Mouse (Mus musculus) T-helper 17 cell (primary cell): ENCODE results near the gene Akain1.

Experiments
- in situ Hi-C, 2 experiments: fragments of 300-600 bp; cut with MboI, MseI; formaldehyde crosslinking; loops; 1 replicate in 1 of 2; 2 replicates in 1 of 2; pipeline ENCODE4 v1.15.1; 2025; ENCODE audit warnings: high pct_unique_total_duplicates in 2 of 2

Gene Akain1

DNA sequence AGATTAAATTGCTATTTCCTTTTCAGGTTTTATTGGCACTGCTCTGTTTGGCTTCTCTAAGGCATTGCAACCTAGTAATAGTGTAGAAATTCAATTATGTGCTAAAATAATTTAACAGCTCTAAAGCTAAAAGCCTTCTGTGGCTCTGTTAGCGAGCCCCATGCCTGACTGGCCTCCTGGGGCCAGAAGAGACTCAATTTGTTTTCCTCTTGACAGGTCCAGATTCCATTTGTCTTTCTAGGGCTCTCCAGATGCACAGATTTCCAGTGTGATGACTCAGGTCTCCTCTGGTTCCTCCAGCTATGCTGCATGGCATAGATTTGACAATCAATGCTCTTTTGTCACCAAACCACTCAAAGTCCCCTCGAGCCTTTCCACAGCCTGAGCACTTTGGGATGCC lies 38.4 kb downstream of the Akain1 start:
- in situ Hi-C loops: no loop called here

DNA sequence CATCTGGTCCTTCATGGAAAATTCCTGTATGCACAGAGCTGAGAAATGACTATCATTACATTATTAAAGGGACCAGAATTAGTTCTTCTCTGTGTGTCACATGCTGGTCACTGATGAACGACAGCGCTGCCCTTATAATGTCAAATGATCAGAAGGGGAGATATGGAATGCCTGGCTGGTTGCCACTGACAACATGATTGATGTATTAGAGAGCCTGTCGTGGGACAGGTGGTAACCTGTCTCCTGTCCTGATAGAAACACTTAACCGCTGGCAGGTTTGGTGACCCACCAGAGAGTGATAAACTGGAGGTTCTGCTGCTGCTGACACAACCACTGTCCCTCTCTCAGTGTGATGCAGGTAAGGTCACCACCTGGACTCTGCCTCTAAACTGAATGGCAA lies 40.1 kb downstream of the Akain1 start:
- in situ Hi-C loops: no loop called here

DNA sequence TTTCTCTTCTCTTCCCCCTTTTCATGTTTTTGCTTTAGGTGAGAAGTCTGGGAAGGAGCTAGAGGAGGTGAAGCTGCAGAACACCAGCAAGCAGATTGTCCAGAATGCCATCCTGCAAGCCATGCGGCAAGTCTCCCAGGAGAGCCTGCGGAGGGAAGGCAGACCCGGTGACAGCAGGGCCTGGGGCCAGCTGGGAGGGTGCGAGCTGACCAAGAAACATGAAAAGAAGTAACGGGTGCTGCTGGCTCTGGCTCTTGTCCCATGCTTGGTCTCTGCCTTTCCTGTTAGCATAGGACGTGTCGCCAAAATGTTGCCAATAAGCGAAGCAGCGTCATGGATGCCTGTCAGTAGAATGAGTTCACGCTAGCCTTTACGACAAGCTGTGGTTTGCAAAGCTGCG lies 48.0 kb downstream of the Akain1 start:
- in situ Hi-C loops: loop anchor here in 1 of 2 experiments (10.0 kb wide), 1 partner anchor 622 kb away; no protein-coding TSS in a partner anchor

DNA sequence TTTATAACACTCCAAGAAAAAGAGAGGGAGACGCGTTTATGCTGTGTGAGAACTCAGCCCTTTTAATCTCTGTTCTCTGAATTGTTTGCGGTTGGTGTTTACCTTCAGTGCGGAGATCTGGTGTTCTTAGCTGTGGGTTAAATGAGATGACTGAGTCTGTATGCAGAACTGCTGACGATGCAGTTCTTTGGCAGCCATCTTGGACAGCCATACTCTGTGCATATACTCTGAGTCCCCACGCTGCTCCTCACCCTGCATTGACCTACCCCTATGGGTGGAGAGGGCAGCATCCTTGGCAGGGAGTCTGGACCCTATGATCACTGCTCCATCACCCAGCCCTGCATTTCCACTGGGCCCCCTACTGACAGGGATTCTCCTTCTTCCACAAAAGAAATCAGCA lies 48.8 kb downstream of the Akain1 start:
- in situ Hi-C loops: loop anchor here in 1 of 2 experiments (10.0 kb wide), 1 partner anchor 623 kb away; no protein-coding TSS in a partner anchor

DNA sequence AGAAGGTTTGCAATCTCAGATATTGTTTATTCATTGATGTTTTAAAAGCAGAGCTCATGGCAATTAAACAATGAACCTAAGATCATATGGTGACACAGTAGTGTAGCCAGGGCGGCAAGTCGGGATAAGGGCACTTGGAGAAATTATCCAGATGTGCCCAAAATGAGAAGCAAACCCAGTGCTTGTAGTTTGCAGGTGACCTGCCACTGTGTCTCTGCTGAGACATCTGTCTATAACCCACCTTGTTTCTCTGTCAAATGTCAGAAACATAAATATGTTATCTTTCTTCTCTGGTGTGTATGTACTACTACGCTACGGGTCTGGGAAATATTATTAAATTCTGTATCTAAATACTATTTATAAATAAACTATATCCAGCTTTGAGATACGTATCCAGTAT lies 49.7 kb downstream of the Akain1 start:
- in situ Hi-C loops: loop anchor here in 1 of 2 experiments (10.0 kb wide), 1 partner anchor 624 kb away; no protein-coding TSS in a partner anchor

DNA sequence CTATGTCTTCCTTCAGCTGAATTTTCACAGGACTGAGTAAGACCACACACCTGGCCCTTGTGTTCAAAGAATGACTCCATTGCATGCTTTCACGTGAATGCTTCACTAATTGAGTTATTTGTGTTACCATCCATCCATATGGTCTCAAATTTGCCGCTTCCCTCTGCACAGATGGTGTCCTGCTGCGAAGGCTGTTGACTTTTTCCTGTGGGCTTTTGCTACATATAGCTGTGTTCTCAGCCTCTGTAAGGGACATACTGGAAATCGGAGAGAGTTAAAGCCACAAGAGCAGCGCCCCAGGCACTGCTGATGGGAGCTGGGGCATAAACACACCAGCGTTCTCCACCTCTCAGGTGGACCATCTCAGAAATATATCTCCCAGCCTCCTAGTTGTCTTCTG lies 53.2 kb downstream of the Akain1 start:
- in situ Hi-C loops: no loop called here

DNA sequence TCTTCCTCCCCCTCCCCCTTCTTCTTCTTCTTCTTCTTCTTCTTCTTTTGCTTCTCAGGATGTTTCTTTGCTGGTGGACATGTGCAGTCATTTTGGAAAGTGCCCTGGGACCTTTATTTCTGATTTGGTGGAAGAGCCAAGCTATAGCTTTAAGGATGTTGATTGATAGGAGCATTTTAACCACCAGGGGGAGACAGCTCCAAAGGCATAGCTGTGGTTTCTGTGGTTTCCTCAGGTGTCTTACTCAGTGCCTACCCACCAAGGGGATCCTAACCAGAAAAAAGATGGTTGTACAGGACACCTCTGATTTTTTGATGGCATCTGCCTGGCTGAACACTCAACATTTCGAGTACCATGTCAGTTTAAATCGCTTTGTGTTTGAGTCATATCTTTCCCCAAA lies 56.4 kb downstream of the Akain1 start:
- in situ Hi-C loops: no loop called here

DNA sequence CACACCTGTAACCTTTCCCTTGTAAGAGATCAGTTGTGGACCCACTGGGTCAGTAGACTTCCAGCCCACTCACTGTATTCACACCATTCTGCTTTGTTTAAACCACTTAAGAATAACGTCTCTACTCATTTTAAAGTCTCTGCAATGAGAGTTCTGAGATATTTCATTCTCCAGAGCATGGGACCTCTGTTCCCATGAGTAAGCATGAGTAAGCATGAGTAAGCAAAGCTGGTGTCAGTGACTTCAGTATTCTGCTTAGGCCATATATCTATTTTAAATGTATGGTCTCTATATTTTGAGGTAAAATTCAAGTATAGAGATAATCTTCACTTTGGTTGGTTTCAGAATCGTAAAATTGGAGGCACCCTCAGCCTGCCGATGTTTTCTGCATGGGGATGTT lies 57.0 kb downstream of the Akain1 start:
- in situ Hi-C loops: no loop called here

DNA sequence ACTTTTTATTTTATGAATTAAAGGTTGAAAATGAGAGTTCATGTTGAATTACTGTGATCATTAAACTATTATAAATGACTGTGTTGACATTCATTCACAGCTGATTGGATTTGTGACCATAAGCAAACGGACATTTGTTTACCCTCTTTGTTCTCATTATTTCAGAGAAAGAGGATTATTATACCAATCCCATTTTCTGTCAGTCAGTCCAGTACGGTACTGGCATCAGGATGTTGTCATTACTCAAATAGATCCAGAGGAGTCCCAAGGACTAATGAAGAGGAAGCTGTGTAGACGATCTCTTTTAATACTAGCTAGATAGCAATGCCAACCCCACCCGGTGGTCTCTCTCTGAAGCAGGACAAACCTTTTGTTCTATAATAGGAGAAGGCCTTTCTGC lies 58.2 kb downstream of the Akain1 start:
- in situ Hi-C loops: no loop called here

DNA sequence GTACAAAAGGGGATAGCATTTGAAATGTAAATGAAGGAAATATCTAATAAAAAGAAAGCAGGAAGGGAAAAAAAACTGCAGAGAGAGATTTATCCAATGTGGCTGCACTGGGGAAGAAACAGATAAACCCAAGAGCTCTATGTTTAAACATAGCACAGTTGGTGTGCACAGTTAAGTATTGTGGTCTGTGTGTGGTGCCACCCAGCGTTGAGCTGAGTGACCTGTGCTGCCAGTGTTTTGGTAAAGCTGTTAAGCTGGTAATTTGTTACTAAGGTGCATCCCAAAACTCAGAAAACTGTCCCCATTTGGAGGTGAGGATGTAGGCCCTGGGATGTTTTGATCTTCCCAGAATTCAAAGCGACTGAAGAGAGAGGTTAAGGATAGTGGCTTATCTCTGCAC lies 59.8 kb downstream of the Akain1 start:
- in situ Hi-C loops: no loop called here

DNA sequence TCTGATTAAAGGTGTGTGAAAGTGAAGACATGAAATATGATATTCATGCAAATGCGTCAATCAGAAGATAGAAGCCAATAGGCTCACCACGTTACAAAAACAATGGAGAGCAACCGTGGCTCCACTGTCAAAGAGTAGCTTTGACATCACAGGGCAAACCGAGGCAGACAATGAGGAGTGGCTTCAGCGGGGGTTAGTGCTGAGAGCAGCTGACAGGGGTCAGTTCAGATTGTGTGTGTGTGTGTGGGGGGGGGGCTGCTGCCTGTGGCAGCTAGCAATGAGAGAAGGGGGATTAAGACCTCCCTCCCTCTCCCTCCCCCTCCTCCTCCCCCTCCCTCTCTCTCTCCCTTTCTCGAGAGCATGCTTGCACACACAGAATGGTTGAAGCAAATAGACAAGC lies 60.3 kb downstream of the Akain1 start:
- in situ Hi-C loops: no loop called here

DNA sequence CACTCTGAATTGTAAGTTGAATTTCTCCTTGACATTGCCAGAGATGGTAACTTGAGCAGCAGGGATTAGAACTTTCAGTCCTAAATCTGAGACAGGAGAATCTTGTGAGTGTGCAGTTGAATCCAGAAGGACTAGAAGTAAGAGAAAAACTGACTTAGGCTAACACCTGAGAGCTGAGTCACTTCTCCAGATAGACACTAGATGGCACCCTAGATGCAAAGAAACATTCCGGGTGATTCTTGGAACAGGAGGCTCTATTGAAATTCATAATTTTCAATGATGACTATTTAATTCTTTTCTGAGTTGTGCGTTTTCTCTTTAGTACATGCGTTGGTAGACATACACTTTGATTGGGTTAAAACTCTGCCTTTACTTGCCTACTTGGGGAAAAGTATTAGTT lies 66.9 kb downstream of the Akain1 start:
- in situ Hi-C loops: no loop called here

DNA sequence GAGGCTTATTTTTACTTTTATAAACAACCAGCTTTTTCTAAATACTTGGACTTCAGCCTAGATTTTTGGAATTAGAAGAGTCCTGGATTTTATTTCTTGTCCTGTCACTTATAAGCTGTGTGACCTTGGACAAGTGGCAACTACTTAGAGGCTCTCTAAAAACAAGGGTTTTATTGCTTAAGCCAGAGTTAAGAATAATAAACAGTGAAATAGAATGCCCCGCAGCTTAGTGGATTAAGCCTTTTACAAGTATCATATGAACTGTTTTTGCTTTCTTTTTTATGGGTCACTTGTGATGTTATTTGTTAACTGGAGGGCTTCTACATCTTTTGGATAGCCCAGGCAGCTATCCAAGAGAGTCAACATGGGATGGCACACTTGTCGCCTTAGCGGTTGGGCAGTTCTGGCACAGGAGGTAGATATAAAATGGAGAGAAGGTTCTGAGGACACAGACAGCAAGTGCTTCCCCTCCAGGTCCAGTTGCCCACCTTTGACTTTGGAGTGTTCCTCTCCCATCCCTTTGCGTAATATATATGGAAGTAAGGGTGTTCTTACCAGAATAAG lies 77.3 kb downstream of the Akain1 start:
- in situ Hi-C loops: no loop called here

DNA sequence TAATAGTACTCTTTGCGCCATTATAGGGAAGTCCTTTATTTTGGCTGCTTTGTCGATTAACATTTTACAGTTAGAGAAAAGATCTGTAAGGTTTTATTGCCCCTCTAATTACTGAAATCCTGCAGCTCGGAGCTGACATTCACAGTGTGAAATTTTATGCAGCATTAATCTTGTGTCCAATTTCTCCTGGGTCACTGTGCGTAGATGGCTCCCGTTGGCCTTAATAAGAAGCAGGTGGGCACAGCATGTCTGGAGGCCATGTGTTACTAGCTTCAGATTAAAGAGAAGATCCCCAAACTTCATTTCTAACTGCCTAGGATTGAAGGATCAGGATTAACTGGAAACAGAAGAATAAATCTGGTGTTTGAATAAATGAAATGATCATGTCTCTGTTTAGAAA lies 92.3 kb downstream of the Akain1 start:
- in situ Hi-C loops: no loop called here
